ENCODE assay signal across 9 mouse cellular contexts in the genomic region with DNA sequence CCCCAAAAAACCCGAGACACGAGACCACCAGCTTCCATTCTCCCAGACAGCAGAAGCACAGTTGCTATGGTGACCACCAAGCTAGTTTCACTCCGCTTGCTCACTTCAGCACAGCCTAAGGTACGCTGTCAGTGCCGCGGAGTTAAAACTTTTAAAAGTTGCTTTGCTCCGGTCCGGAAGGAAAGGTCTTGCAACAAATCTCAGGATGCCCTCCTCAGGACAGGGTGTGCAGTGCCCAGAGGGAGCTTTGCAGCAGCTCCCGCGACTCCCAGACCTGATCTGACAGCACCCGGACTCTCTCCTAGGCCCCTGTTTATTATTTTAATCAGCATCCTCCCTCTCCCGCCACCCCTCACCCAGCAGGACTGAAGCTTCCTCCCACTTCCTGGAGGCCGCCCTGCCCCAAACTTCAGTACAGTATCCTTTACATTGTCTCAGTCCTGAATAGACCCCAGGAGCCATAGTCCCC.
A peak's percentile ranks its signal among the peaks of the same experiment; 100 is the strongest.
DNase-seq lines count a peak whose midpoint lies in the region; ATAC-seq lines count a peak whose summit lies in the region.
"Had no signal": no experiment of that assay in that cellular context is flagged by ENCODE, and none has a peak within 500 bp of the region (broad histone marks: within the 10 kb centered on the region; RNA-seq: fewer than 3 reads in every experiment).

No protein-coding gene starts in this region.

- 1% methylated on average over 13 of the region's 13 CpGs for WGBS in embryonic facial prominence, embryonic 15.5 days
- 3% methylated on average over 13 of the region's 13 CpGs for WGBS in stomach, embryonic 14.5 days

- peak; percentile 66 for ATAC-seq in embryonic facial prominence, embryonic 15.5 days (ENCODE audit: insufficient number of reproducible peaks, low FRiP score, low TSS enrichment, low read depth)
- peak; percentile 56 for ATAC-seq in megakaryocyte progenitor cell, adult 5-6 weeks (replicated peaks; ENCODE audit: poor library complexity)
- ATAC-seq in stomach, embryonic 14.5 days (ENCODE audit: insufficient number of reproducible peaks, insufficient read depth, low FRiP score, low read depth): peak; percentile 75
- ATAC-seq: Patski had no signal

- intact Hi-C loops in left cerebral cortex, postnatal 14 days (cut with DNase I): no loop called here
- intact Hi-C loops in left cerebral cortex, postnatal 36 days (cut with DNase I): no loop called here
- intact Hi-C loops in left cerebral cortex, postnatal 4 days (cut with DNase I): no loop called here

- H3K4me3 ChIP-seq in embryonic facial prominence, embryonic 15.5 days (replicated peaks): peak overlapping the region; percentile 39
- peak overlapping the region; percentile 29 for H3K4me3 ChIP-seq in stomach, embryonic 14.5 days (ENCODE audit: low read depth, low read length)

- no peaks in the 10 kb centered on the region for H3K36me3 ChIP-seq in embryonic facial prominence, embryonic 15.5 days
- H3K36me3 ChIP-seq in stomach, embryonic 14.5 days (ENCODE audit: control insufficient read depth, insufficient read depth, low read length): no peaks in the 10 kb centered on the region

- H3K9me3 ChIP-seq in embryonic facial prominence, embryonic 15.5 days (replicated peaks): no peaks in the 10 kb centered on the region
- no peaks in the 10 kb centered on the region for H3K9me3 ChIP-seq in stomach, embryonic 14.5 days (ENCODE audit: control insufficient read depth, low read depth, low read length)

- H3K4me2 ChIP-seq in embryonic facial prominence, embryonic 15.5 days (replicated peaks): peak overlapping the region; percentile 58
- peak overlapping the region; percentile 66 for H3K4me2 ChIP-seq in stomach, embryonic 14.5 days (replicated peaks; ENCODE audit: low read depth, low read length)

- peak; percentile 33 to 50 for DNase-seq in left cerebral cortex, postnatal 14 days (ENCODE audit: low spot score in 2 of 2)
- no peak for DNase-seq in left cerebral cortex, postnatal 36 days (ENCODE audit: low spot score in 2 of 2)
- peak; percentile 38 for DNase-seq in heart, postnatal 4 days
- peak; percentile 11 for DNase-seq in left cerebral cortex, postnatal 4 days
- DNase-seq in spleen, postnatal 10 days (ENCODE audit: low spot score in 2 of 2): no peak

- peaks cover 36% of the 10 kb centered on the region for H3K4me1 ChIP-seq in embryonic facial prominence, embryonic 15.5 days
- H3K4me1 ChIP-seq in stomach, embryonic 14.5 days (ENCODE audit: control insufficient read depth, insufficient read depth, low read length): peaks cover 12% of the 10 kb centered on the region; the same call in 1 of the 2 replicates

- no peaks in the 10 kb centered on the region for H3K27me3 ChIP-seq in embryonic facial prominence, embryonic 15.5 days
- H3K27me3 ChIP-seq in stomach, embryonic 14.5 days (ENCODE audit: control insufficient read depth, insufficient read depth, low read length): no peaks in the 10 kb centered on the region
- H3K27me3 ChIP-seq: Patski had no signal

- H3K27ac ChIP-seq in embryonic facial prominence, embryonic 15.5 days (replicated peaks): peak overlapping the region; percentile 77; the same call in 1 of the 2 replicates
- peak overlapping the region; percentile 1; the same call in 1 of the 2 replicates for H3K27ac ChIP-seq in stomach, embryonic 14.5 days (ENCODE audit: low read length)

- H3K9ac ChIP-seq in embryonic facial prominence, embryonic 15.5 days: no peak overlapping the region
- H3K9ac ChIP-seq in stomach, embryonic 14.5 days (replicated peaks; ENCODE audit: low read depth, low read length): peak overlapping the region; percentile 30; the same call in 1 of the 2 replicates

Comparison
In these comparisons a context has a peak if more than half of its experiments do, and no peak if none do; other contexts are left out.
1. DNase-seq: peak in left cerebral cortex, postnatal 14 days (2 of 2), heart, postnatal 4 days (single experiment) and left cerebral cortex, postnatal 4 days (single experiment); none in left cerebral cortex, postnatal 36 days (0 of 2) and spleen, postnatal 10 days (0 of 2).
2. Peak in every context shown above with its lines, with median percentiles within 50 percentile points of each other: ATAC-seq.